Mouse (Mus musculus) layer of hippocampus, adult 11-12 months (tissue): ENCODE measurements at regions not wholly inside any gene's neighbourhood (a gene's known extent, or its start where the extent isn't known, plus 50 kb on each side); places are given as distances from the start of the nearest gene placed in this dataset.
A peak's percentile ranks its signal among the peaks of the same experiment; 100 is the strongest.

ENCODE experiments used
- DNase-seq: peaks from one replicate; pipeline ENCODE4 v3.0.0; 2022; ENCODE audit warnings: low spot score

GRCm38 (mm10) chr13:56350705-56351400 is 54.5 kb upstream of the Cxcl14 start:
- DNase-seq = peak; percentile 57

GRCm38 (mm10) chr13:56351401-56351735 is 55.0 kb upstream of the Cxcl14 start:
- no peak for DNase-seq

GRCm38 (mm10) chr13:56352436-56352835 is 56.1 kb upstream of the Cxcl14 start:
- DNase-seq = peak; percentile 30

GRCm38 (mm10) chr13:56352839-56353605 is 56.7 kb upstream of the Cxcl14 start:
- DNase-seq = peak; percentile 42

GRCm38 (mm10) chr13:56353921-56354320 is 57.6 kb upstream of the Cxcl14 start:
- DNase-seq = no peak

- DNase-seq = no peak
Observed at GRCm38 (mm10) chr13:56354630-56355029, 58.3 kb upstream of the Cxcl14 start.

- no peak for DNase-seq
Observed at GRCm38 (mm10) chr13:56356999-56357398, 60.6 kb upstream of the Cxcl14 start.

- DNase-seq = no peak
Observed at GRCm38 (mm10) chr13:56357955-56358354, 61.6 kb upstream of the Cxcl14 start.

- DNase-seq = no peak
Observed at GRCm38 (mm10) chr13:56358827-56359226, 62.5 kb upstream of the Cxcl14 start.

- DNase-seq = no peak
Observed at GRCm38 (mm10) chr13:56359554-56359953, 63.2 kb upstream of the Cxcl14 start.

GRCm38 (mm10) chr13:56360803-56361202 is 64.5 kb upstream of the Cxcl14 start:
- DNase-seq = no peak

GRCm38 (mm10) chr13:56362238-56362637 is 64.2 kb upstream of the Gm3045 start:
- no peak for DNase-seq

- DNase-seq = no peak
Observed at GRCm38 (mm10) chr13:56362646-56363045, 63.7 kb upstream of the Gm3045 start.

- no peak for DNase-seq
Observed at GRCm38 (mm10) chr13:56369600-56369999, 56.8 kb upstream of the Gm3045 start.

- DNase-seq = no peak
Observed at GRCm38 (mm10) chr13:56371374-56371773, 55.0 kb upstream of the Gm3045 start.

GRCm38 (mm10) chr13:56372003-56372725 is 54.2 kb upstream of the Gm3045 start:
- no peak for DNase-seq

- DNase-seq = no peak
Observed at GRCm38 (mm10) chr13:56372727-56373126, 53.7 kb upstream of the Gm3045 start.
